Mouse (Mus musculus) testis, adult 2 months (tissue): ENCODE results near the gene Hsf5.

ENCODE experiments used
- CTCF ChIP-seq: fragments of 200-500 bp; IDR thresholded peaks from 2 replicates; pipeline ENCODE4 v1.5.1; 2012; ENCODE audit warnings: low read depth, mild to moderate bottlenecking, inconsistent platforms, low read length, moderate library complexity; ENCODE audit not compliant: control insufficient read depth, insufficient read depth, insufficient replicate concordance
- POLR2A ChIP-seq: fragments of 200-500 bp; IDR thresholded peaks from 2 replicates; pipeline ENCODE4 v1.6.1; 2012; ENCODE audit warnings: low read depth, mild to moderate bottlenecking, inconsistent platforms, low read length, moderate library complexity; ENCODE audit not compliant: control insufficient read depth

DNA sequence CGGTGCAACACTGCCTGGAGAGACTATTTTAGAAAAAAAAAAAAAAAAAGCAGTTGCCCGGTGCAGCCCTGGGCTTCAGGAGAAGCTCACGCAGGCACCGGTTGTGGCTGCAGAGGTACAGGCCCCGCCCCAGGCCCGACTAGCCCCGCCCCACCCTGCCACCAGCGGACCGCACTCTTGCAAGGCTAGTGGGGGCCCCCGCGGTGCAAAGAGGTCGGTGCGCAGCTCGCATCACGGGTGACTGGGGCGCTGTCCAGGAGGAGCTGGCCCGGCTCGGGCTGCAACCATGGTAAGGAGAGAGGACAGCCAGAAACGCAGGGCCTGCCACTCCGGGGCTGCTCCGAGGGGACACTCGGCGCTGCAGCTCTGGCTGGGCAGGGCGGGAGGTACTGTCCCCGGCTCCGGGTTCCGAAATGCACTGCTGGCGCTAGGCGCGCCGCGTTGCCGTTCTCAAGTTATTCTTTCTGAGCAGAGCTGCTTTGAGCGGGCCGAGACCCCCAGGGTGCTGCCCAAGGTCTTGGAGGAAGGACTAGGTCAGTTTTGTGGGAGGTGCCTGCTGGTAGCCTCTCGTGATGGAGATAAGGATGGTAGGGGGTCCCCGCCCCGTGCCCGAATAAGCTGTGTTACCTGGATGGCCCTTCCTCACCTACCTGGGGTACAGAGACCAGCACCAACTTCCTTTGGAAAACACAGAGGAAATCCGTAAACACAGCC lies 38.6 kb upstream of the Hsf5 start:
- TF ChIP-seq CTCF (no peak), POLR2A (no peak)
